Mouse (Mus musculus): Measurements from ENCODE around the gene Aatf.

GRCm38 (mm10) chr11:84525421-84526274 lies 12.3 kb upstream of the Aatf start, which contains the start of gene Lhx1:
- TF ChIP-seq CTCF (IDR thresholded peaks at IDR 0.05; ENCODE audit: borderline replicate concordance, insufficient read depth, low read depth, low read length) (no peak), POLR2A (IDR thresholded peaks at IDR 0.05; ENCODE audit: borderline replicate concordance, insufficient read depth, low read length) (peak; percentile 96)

Measured in cerebellum, adult 2 months (tissue).